Mouse (Mus musculus) ES-Bruce4 (cell line): ENCODE results near the gene Sema5a.

Experiments
- CTCF ChIP-seq: IDR thresholded peaks from one replicate; pipeline ENCODE4 v1.8.1; 2011; ENCODE audit warnings: low read depth, low read length
- EP300 ChIP-seq: IDR thresholded peaks from 2 replicates; pipeline ENCODE4 v1.6.1; 2011; ENCODE audit warnings: low read depth, low read length; ENCODE audit not compliant: insufficient read depth
- POLR2A ChIP-seq: IDR thresholded peaks from one replicate; pipeline ENCODE4 v1.8.1; 2011; ENCODE audit warnings: low read length; ENCODE audit not compliant: insufficient read depth

GRCm38 (mm10) chr15:32437654-32438053 is 193.0 kb downstream of the Sema5a start:
- TF ChIP-seq CTCF (peak; percentile 84), EP300 (no peak), POLR2A (no peak)
